ENCODE assay signal across 22 mouse cellular contexts in genomic region chr1:171938952-171939948, GRCm38 (mm10). TPM values are rescaled to one million over a fixed set of nuclear protein-coding genes. Genes with fewer than 3 reads are reported as not detected.
DNase-seq lines count a peak whose midpoint lies in the region; ATAC-seq and TF ChIP-seq lines count a peak whose summit lies in the region.
"Had no signal": no experiment of that assay in that cellular context is flagged by ENCODE, and none has a peak within 500 bp of the region (broad histone marks: within the 10 kb centered on the region; RNA-seq: fewer than 3 reads in every experiment).

No protein-coding gene starts in this region.

- H3K4me3 ChIP-seq in spleen, adult 2 months (ENCODE audit: extremely low read depth, insufficient read depth, insufficient read length) = no peak overlapping the region
- no peak overlapping the region for H3K4me3 ChIP-seq in kidney, embryonic 16.5 days (ENCODE audit: low read length)
- H3K4me3 ChIP-seq: liver, embryonic 15.5 days; neural tube, embryonic 15.5 days had no signal

- ATAC-seq in frontal cortex, adult (ENCODE audit: low TSS enrichment) = peak; percentile 84
- ATAC-seq in kidney, embryonic 16.5 days (ENCODE audit: low FRiP score, low TSS enrichment) = no peak
- ATAC-seq: forebrain, postnatal 0 days; hindbrain, postnatal 0 days had no signal

- no peak for TF ChIP-seq POLR2A in spleen, adult 2 months (IDR thresholded peaks at IDR 0.05; ENCODE audit: low read depth, low read length)

- WGBS in spleen, adult 2 months = 69% methylated on average over 14 of the region's 14 CpGs
- WGBS in kidney, embryonic 16.5 days = 80% methylated on average over 14 of the region's 14 CpGs

- no peak overlapping the region for H3K9ac ChIP-seq in kidney, embryonic 16.5 days (replicated peaks; ENCODE audit: low read length)
- H3K9ac ChIP-seq: forebrain, postnatal 0 days; liver, embryonic 15.5 days; neural tube, embryonic 15.5 days had no signal

- H3K4me1 ChIP-seq in spleen, adult 2 months (ENCODE audit: control insufficient read depth, insufficient read depth, insufficient read length) = no peaks in the 10 kb centered on the region; the same call in 1 of the 2 replicates
- H3K4me1 ChIP-seq in kidney, embryonic 16.5 days (ENCODE audit: insufficient read depth, low read length) = no peaks in the 10 kb centered on the region
- H3K4me1 ChIP-seq: liver, embryonic 15.5 days; neural tube, embryonic 15.5 days had no signal

- H3K27ac ChIP-seq in spleen, adult 2 months (ENCODE audit: insufficient read depth, low read length) = peak overlapping the region; percentile 53
- no peak overlapping the region for H3K27ac ChIP-seq in kidney, embryonic 16.5 days (ENCODE audit: low read length)
- H3K27ac ChIP-seq: hindbrain, postnatal 0 days; liver, embryonic 15.5 days; neural tube, embryonic 15.5 days; stomach, postnatal 0 days had no signal

- no peaks in the 10 kb centered on the region for H3K27me3 ChIP-seq in spleen, adult 2 months (ENCODE audit: control insufficient read depth, insufficient read depth, low read length)
- H3K27me3 ChIP-seq in kidney, embryonic 16.5 days (ENCODE audit: insufficient read depth, low read length) = no peaks in the 10 kb centered on the region
- H3K27me3 ChIP-seq: liver, embryonic 15.5 days; neural tube, embryonic 15.5 days had no signal

- H3K36me3 ChIP-seq in spleen, adult 2 months (ENCODE audit: control insufficient read depth, insufficient read depth, low read length) = peaks cover 44% of the 10 kb centered on the region
- H3K36me3 ChIP-seq in kidney, embryonic 16.5 days (ENCODE audit: insufficient read depth, low read length) = no peaks in the 10 kb centered on the region
- H3K36me3 ChIP-seq: liver, embryonic 15.5 days; neural tube, embryonic 15.5 days had no signal

- no peaks in the 10 kb centered on the region for H3K9me3 ChIP-seq in kidney, embryonic 16.5 days (ENCODE audit: low read length)
- H3K9me3 ChIP-seq: liver, embryonic 15.5 days; neural tube, embryonic 15.5 days had no signal

- no peak overlapping the region for H3K4me2 ChIP-seq in kidney, embryonic 16.5 days (replicated peaks; ENCODE audit: low read depth, low read length)
- H3K4me2 ChIP-seq: heart, embryonic 11.5 days; liver, embryonic 15.5 days; neural tube, embryonic 15.5 days had no signal

- TF ChIP-seq CTCF in spleen, adult 2 months (IDR thresholded peaks at IDR 0.05; ENCODE audit: extremely low read depth, insufficient read depth, insufficient read length, insufficient replicate concordance) = no peak

- no peak for DNase-seq in frontal cortex, postnatal 25 days (ENCODE audit: low spot score in 2 of 2)
- no peak for DNase-seq in spleen, adult 2 months (ENCODE audit: low read depth in 1 of 2, low spot score in 2 of 2)
- no peak for DNase-seq in spleen, adult 12 weeks (ENCODE audit: low spot score)
- peak; percentile 77 for DNase-seq in naive thymus-derived CD4-positive, alpha-beta T cell, adult 2 months (ENCODE audit: low read depth)
- DNase-seq in cerebellum, postnatal 25 days = no peak
- no peak for DNase-seq in layer of hippocampus, postnatal 36 days
- DNase-seq: adrenal gland, postnatal 36 days; cerebellum, adult 8-10 months; forebrain, postnatal 0 days; gastrocnemius, postnatal 10 days; heart, postnatal 4 days; kidney, adult 2 months; kidney, postnatal 36 days; lung, postnatal 14 days had no signal

RNA-seq across cellular contexts. Expression of gene Slamf6, which starts 21.9 kb away (rescaled TPM):
- polyA plus RNA-seq in spleen, adult 2 months (2012; rRNA removed) = 17.1 and 22.0 TPM in 2 replicates
- polyA plus RNA-seq in kidney, embryonic 16.5 days (2015; fragmentation: Nextera tagmentation; extraction: Ambion mirVana) = 0.12 and 0.24 TPM in 2 replicates
- total RNA-seq in layer of hippocampus, postnatal 36 days (2021) = not detected
- total RNA-seq: forebrain, postnatal 0 days had no signal
- polyA plus RNA-seq: heart, embryonic 11.5 days had no signal

RNA-seq across cellular contexts. Expression of gene Gm10521, which starts 43.8 kb away (rescaled TPM):
- 2.1 and 3.7 TPM in 2 replicates for polyA plus RNA-seq in spleen, adult 2 months (2012; rRNA removed)
- not detected in 2 replicates for polyA plus RNA-seq in kidney, embryonic 16.5 days (2015; fragmentation: Nextera tagmentation; extraction: Ambion mirVana)
- total RNA-seq in layer of hippocampus, postnatal 36 days (2021) = not detected
- total RNA-seq: forebrain, postnatal 0 days; hindbrain, postnatal 0 days had no signal
- polyA plus RNA-seq: embryonic facial prominence, embryonic 14.5 days; forebrain, postnatal 0 days; heart, embryonic 11.5 days; hindbrain, postnatal 0 days; liver, embryonic 15.5 days; neural tube, embryonic 15.5 days; stomach, postnatal 0 days had no signal

Comparison
In these comparisons a context has a peak if more than half of its experiments do, and no peak if none do; other contexts are left out.
1. RNA of gene Slamf6, which starts 21.9 kb away (polyA plus RNA-seq): 17.1 to 22.0 TPM in spleen, adult 2 months; 0.12 to 0.24 TPM in kidney, embryonic 16.5 days; every median in the first group is over 10 times any median in the second.